Mouse (Mus musculus) T-helper 17 cell (primary cell): ENCODE measurements around the gene Zfand6.

Source experiments
- in situ Hi-C, 2 experiments: fragments of 300-600 bp; cut with MboI, MseI; formaldehyde crosslinking; loops; 1 replicate in 1 of 2; 2 replicates in 1 of 2; pipeline ENCODE4 v1.15.1; 2025; ENCODE audit warnings: high pct_unique_total_duplicates in 2 of 2

Gene Zfand6

DNA sequence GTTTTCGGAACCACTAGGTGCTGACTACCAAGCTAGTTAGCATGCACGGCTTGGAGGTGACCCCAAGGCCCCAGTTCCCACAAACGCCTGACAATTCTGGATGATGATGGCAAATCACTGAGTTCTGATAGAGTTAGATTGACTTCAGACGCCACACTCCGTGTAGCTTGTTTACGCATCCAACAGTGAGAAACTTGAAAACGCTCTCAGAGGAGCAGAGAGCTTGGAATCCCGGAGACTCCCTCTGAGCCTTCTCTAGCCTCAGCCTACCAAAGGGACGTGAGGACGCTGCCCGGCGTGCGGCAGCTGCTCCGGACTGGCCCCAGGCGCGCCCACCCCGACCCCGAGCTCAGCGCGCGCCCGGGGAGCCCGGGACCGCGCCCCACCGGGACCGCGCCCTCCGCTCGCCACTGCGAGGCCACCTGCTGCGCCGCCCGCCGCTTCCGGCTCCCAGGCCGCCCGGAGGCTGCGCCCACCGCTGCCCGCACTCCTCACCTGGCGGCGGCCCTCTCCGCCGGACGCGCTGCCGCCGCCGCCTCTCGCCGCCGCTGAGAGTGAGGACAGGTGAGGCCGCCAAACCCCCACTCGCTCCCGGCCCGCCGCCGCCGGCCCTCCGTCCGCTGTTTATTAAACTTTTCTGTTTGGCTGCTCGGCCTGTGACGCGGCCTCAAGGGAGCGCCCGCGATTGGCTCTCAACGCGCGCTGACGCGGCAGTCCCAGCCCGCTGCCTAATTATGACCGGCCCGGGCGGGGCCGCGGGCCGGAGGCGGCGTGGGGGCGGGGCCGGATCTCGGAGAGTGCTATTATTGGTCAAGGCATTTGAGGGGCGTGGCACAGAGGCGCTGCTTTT lies at the start of gene Zfand6:
Zfand6 (minus strand) TSS at position 709 of the 850 bp plus-strand sequence.
- in situ Hi-C loops = loop anchor here (5.0 to 25.0 kb wide), 6 partner anchors 32 to 1035 kb away; no protein-coding TSS in a partner anchor

DNA sequence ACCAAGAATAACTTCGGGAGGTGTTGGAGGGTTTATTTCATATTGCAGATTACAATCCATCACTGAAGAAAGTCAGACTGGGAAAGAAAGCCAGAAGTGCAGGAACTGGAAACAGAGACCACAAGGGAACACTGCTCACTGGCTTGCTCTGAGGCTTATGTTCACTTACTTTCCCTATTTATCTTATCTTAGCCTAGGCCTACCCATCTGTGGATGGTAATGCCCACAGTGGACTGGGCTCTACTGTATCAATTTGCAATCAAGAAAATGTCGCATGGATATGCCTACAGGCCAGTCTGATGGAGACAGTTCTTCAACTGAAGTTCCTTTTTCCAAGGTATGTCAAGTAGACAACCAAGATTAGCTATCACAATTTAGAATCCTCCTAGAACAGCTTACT lies 47.0 kb upstream of the Zfand6 start:
- in situ Hi-C loops = loop anchor here in 1 of 2 experiments (5.0 kb wide), 1 partner anchor 45 kb away; no protein-coding TSS in a partner anchor

DNA sequence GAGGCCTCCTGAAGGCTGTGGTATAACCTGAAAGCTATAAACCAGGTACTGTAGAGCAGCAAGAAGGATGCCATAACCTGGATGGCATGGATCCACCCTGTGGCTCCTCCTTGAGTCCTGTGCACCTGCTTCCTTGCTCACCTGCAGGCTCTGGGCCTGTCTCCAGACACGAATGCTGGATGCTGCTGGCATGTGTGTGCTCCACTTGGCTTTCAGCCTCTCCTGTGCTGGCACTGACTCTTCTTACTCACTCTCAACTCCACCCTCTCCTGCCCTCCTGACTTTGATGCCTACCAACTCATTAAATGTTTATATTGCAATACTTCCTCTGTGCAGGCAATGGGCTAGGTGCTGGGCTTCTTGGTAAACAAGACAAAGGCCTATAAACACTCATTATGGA lies 43.3 kb upstream of the Zfand6 start:
- in situ Hi-C loops = no loop called here

DNA sequence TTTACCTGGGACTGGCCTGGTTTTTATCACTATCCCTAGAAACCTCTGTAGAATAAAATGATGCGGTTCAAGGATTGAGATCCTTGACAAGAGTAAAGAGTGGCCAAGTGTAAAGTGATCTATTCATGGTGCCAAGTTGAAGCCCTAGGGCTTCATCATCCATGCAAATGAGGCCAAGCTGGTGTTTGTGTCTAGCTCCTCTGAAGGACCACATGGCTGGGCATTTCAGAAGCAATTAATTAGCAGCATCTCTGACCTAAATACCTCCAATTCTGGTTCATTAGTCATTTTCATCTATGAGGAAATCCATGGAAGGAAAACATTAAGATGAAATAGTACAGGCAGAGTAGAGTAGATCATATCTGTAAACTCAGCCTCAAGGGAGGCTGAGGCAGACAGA lies 42.3 kb upstream of the Zfand6 start:
- in situ Hi-C loops = no loop called here

DNA sequence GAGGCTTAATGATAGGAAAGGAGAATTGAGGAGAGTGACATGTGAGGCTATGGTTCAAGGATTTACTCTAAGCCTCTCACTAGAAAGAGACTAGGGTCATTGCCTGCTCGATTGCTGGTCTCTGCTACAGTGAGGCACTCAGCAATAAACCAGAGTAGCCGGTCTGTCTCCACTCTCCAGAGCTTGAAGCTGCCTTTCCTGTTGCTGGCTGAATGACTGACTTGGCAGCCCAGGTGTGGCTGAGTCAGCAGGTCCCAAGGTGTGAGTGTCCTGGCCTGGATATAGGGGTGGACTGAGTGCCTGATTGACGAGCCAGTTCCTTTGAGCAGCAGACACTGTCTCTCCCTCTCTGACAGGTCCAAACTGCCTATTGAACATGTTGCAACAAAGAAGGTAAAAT lies 41.3 kb upstream of the Zfand6 start:
- in situ Hi-C loops = no loop called here

DNA sequence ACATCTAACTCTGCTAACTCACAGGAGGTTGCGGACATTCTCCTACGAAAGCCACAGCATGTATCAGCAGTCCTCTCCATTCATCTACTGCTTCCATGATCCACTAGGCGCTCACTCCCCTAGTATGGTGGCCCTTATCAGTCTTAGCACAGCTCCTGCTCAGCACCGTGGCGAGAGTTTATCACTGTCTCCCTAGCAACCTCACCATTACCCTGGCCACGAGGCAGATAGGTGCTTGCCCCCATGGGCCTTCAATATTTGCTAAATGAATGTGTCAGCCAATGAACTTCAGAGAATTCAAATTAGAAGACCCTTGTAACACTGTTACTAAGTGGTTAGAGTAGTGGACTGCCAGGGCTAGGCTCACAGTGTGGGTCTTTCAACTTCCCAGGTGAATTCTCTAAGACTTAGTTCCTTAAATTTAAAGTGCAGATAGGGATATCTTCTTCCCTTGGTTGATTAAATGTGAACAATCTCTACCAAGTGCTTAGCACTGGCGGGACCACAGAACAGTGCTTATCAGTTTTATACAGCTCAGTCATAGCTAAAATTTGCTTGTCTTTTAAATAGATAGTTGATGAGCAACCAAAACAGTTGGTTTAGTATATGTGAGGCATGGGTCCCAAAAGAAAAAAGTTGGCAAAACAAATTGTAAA lies 33.2 kb upstream of the Zfand6 start:
- in situ Hi-C loops = no loop called here

DNA sequence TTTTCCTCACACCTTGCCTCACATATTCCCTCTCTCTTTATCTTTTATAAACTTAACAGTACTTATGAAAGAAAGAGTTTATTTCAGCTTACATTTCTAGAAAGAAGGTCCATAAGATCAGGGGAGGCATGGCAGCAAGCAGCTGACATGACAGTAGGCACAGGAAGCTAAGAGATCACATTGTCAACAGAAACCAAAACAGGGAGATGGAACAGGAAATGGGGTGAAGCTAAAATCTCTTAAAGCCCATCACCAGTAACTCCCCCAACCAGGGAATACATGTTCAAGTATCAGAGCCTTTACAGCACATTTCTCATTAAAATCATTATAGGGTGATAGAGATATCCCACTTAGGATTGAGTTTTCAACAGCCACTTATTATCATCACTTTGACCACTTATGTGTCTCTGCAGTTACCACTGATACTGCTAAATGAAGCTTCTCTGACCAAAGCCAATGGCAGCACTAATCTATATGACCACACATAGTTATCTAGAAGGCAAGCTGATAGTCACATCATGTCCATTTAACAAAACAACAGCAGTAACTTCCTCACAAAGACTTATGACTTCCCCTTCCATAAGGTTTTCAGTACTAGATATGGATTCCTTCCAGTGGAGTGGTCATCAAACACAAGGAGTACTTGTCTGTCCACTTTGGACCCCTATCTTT lies 20.7 kb upstream of the Zfand6 start:
- in situ Hi-C loops = no loop called here

DNA sequence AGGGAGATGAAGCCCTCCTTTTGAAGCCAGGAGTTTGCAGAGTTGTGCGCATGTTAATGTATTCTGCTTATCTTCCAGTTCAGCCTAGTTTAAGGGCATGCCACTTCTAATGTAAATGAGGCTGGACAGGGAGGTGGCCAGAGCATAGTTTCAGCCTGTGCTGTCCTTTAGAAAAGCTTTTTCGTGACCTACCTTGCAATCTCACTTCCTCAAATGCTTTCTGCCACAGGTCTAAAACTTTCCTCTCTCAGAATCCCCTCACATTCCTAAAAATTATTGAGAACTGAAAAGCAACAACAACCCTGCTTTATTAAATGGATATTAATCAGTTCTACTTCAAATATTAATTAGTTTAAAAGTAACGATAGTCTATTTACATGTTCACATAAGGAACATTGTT lies 17.1 kb upstream of the Zfand6 start:
- in situ Hi-C loops = no loop called here

DNA sequence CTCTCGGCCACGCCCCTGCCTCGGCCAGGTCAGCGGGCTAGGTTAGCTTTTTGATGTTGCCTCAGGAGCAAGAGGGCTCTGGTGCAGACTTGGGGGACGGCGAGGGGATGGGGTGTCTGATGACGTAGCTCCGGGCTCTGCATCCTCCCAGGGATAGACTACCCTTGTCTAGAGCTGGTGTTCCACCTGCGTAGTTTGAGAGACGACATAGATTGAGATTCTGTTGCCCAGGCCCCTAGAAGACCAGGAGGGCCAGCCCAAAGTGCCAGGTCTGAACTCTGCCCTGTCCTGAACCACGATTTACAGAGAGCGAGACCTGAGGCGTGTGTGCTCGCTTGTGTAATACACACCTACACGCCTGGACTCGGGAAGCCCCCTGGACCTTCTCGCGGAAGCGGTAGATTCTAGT lies 346 bp upstream of the Zfand6 start:
- in situ Hi-C loops = loop anchor here (5.0 to 25.0 kb wide), 6 partner anchors 33 to 1035 kb away; no protein-coding TSS in a partner anchor

DNA sequence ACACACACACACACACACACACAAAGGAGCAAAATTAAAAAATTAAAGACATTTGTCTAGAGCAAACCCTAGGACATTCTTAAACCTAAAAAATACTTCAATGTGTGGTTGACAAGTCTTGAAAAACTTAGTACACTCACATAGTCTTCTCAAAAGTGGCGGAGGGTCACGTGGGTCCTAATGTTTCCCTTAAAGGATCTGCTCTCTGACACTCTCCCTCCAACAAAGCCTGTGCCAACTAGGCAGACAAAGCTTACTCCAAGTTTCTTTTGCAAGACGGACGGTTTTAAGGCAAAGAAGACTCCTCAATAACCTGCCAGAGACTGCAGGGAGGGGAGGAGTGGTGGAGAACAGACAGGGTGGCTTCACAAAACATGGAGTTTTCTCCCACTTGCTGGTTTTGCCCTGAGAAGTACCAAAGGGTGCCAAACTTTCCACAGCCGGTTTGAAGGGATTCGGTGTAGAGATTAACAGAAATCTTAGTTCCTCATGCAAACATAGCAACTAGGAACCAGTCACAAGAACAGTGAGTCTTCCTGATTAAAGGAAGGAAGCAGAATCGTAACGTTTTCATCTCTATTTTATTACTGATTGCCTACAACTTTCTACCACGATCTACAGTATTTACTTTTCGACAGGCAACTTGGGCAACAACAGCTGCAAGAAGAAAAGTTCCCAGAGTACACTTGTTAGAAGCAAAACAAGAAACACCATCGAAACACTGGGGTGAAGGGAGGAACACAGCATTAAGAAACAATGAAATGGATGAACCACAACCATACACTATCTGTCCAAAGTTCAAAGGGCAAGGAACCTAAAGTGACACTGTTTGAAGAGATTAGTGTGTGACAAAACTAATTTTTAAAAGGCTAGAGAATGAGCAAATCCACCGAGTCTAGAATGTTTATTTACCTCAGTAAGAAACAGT lies 1.8 kb downstream of the Zfand6 start:
- in situ Hi-C loops = loop anchor here in 1 of 2 experiments (25.0 kb wide), 1 partner anchor 551 kb away; no protein-coding TSS in a partner anchor

DNA sequence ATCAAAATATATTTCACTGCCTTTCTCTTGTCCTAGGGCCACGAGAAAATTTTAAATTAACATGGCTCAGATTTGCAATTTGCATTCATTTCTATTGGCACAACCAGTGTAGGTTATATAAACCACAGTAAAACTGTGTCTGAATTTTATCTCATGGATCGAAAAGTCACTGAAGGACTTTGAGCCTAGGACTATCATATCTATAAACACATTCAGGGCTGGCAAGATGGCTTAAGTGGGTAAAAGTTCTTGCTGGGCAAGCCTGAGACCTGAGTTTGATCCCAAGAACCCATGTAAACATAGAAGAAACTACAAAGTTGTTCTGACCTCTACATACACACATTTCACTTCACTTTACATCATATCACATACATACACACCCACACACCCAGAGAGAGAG lies 3.4 kb downstream of the Zfand6 start:
- in situ Hi-C loops = loop anchor here in 1 of 2 experiments (25.0 kb wide), 1 partner anchor 549 kb away; no protein-coding TSS in a partner anchor

DNA sequence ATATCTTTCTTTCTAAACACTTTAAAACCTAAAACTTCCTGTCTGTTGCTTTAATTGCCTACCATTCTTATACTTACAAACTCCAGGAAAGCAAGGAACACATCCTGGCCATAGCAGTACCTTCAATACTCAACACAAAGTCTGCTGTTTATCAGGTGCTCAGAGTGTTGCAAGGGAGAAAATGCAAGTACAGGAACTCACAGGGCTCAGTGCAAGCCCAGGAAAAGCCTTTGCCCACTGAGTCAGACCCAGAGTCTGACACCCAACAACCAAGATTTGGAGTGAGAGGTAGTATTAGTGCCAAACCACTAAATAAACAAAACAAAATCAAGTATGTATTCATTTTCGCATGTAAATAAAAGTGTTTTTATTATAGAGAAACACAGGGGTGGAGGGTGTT lies 5.1 kb downstream of the Zfand6 start:
- in situ Hi-C loops = loop anchor here (5.0 to 25.0 kb wide), 3 partner anchors 92 to 547 kb away; no protein-coding TSS in a partner anchor

DNA sequence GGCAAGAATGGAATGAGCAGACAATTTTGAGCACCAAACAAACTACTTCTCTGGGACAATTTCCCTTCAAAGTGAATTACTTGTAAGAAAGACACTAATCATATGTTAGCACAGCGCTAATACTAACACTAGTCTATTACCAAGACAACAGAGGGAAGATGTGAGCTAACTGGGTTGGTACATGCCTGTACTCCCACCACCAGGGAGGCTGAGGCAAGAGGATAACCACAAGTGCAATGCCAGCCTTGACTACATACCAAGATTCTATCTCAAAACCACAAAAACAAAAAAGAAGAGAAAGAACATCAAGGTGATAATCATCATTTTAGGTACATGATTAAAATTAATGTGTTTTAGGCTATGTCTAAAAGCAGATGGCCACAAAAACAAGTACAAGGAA lies 8.2 kb downstream of the Zfand6 start:
- in situ Hi-C loops = loop anchor here (5.0 to 25.0 kb wide), 3 partner anchors 89 to 544 kb away; no protein-coding TSS in a partner anchor

DNA sequence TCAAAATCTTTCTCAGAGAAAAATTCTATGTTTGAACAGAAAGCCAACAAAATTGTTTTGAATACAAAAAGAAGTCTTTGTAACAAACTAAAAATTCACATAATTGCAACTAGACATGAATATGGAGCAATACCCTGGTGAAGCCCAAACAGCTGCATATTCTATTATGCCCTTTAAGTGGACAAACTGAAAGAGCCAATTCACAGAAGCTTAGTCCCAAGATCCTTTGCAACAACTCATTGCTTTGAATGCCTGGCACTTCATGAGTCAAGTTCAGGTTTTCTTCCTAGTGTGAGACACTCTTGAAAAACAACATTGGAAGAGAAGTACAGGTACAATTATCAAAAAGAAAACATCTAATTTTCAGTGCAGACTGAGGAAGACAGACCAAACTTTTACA lies 8.8 kb downstream of the Zfand6 start:
- in situ Hi-C loops = loop anchor here (5.0 to 25.0 kb wide), 3 partner anchors 89 to 544 kb away; no protein-coding TSS in a partner anchor

DNA sequence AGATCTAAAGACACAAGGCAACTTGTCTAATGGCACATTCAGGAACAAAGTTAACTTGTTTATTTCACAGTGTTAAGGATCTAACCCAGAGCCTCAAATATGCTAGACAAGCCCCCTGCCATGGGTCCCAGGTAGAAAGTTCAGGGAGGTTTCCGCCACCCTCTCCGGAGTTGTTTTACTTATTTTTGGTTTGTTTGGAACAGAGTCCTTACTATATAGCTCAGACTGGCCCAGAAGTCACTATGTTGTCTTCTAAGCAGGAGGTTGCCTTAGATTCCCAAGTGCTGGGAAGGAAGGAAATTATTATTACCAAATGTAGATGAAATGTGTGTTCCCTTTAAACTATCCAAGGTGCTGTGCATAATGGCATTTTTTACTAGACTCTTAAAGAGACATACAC lies 9.7 kb downstream of the Zfand6 start:
- in situ Hi-C loops = loop anchor here (5.0 to 25.0 kb wide), 3 partner anchors 88 to 543 kb away; no protein-coding TSS in a partner anchor

DNA sequence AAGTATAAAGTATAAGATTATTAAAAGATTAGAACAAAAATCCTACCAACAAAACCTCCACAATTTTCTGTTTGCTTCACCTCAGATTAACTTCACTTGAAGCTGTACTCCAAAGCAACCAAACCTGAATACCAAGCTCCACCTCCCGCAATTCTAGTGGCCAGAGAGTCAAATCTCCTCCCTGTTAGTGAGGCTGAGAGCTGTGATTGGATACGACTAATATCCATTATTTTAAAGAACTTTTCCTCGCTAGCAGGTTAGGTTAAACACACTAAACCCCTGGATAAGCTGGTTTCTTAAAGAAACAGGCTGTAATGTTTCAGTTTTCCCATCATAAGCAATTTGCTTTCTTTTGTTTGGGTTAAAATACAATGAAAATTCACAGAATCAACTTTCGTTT lies 10.5 kb downstream of the Zfand6 start:
- in situ Hi-C loops = loop anchor here in 1 of 2 experiments (25.0 kb wide), 1 partner anchor 542 kb away; no protein-coding TSS in a partner anchor

DNA sequence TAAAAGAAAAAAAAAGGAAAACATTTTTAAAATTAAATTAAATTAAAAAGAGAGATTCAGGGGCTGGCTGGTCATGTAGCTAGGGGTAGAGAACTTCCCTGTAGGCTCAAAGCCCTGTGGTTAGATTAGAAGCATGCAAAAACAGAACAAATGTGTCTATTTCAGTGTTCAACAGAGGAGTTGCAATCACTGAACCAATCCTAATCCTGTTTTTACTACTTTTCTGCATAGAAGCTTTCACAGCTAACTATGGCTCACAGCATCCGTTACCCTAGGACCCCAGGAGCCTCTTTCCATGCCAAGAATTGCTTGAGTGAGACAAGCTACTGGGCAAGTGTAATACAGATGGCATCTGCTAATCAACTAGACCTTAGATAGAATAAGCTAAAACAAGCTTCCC lies 16.7 kb downstream of the Zfand6 start:
- in situ Hi-C loops = loop anchor here in 1 of 2 experiments (25.0 kb wide), 1 partner anchor 786 kb away; the partner anchor contains the start of genes Mesd and Tlnrd1

DNA sequence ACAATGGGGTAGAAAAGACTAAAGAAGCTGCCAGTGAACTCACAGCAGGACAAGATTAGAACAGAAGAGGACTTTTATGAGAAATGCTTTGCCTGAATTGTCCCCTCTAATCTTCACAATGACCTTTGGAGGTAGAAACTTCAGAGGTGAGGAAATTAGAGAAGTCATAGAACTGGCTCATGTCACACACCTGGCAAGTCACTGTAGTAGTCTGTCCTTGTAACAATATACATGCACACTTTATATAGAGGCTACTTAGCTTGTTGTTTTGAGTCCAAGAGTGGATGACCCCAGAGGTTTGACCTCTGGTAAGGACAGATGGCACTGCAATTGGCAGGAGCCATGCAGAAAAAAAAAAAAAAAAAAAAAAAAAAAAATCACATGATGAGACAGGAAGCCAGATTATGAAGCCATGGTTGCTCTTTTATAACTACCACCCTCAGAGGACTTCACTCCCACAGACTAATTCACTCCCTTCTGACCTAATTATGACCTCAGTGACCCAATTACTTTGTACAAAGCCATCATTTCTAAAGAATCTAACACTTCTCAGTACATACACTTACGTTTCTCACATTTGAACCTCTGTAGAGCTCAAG lies 20.1 kb downstream of the Zfand6 start:
- in situ Hi-C loops = loop anchor here in 1 of 2 experiments (25.0 kb wide), 1 partner anchor 782 kb away; the partner anchor contains the start of genes Mesd and Tlnrd1

DNA sequence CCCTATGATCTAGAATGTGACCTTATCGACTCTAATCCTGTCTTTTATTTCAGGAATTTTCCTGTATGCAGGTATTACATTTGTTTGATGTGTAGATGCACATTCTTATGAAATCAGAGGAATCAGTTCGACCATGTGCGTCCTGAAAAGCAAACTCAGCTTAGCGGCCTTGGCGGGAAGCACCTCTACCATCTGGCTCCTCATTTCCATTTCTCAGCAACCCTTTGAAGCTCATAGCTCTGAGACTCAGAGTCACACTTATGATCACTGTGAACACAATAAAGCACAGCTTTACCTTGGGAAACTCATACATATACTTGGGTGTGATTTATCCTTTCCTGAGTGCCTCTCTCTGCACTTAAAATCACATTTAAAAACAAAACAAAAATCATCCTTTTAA lies 21.8 kb downstream of the Zfand6 start:
- in situ Hi-C loops = loop anchor here in 1 of 2 experiments (25.0 kb wide), 1 partner anchor 781 kb away; the partner anchor contains the start of genes Mesd and Tlnrd1

DNA sequence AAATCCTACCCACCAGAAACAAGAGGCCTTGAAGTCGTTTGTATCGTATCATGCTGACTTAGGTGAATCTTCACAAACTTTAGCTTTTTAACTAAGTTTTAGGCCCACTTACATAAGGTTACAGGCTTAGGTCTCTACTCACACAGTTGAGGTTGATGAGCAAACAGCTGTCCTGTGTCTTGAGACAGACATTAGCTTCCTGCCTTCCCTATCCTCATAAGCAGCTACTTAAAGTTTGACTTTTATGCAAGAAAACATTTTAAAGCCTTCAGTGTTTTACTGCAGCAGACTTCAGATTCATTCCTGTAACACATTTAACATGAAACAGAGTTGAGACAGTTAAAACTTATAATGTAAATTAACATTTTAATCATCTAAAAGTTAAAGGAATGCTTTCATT lies 37.0 kb downstream of the Zfand6 start:
- in situ Hi-C loops = loop anchor here in 1 of 2 experiments (5.0 to 25.0 kb wide), 2 partner anchors 55 to 765 kb away; partner anchors contain the start of genes Mesd and Tlnrd1
